Mouse (Mus musculus) v-Abl transformed pro-B cells (cell line): ENCODE results near the gene 4930404H24Rik.

Experiments used
- in situ Hi-C, 2 experiments: fragments of 400-800 bp; cut with MboI; formaldehyde crosslinking; loops; one replicate each; pipeline ENCODE4 v1.15.1; 2025; ENCODE audit not compliant: unreplicated experiment in 2 of 2

4930404H24Rik gene

GRCm38 (mm10) chr2:153492573-153493392 lies at the start of gene 4930404H24Rik:
Gene 4930404H24Rik, plus strand, starts transcription at chr2:153492790.
- in situ Hi-C loops, result loop anchor here in 1 of 2 experiments (25.0 kb wide), 1 partner anchor 445 kb away; the partner anchor contains the start of gene Bpifb4

GRCm38 (mm10) chr2:153443434-153444240 lies 49.0 kb upstream of the 4930404H24Rik start:
- in situ Hi-C loops, result no loop called here

GRCm38 (mm10) chr2:153444254-153445136 lies 48.1 kb upstream of the 4930404H24Rik start:
- in situ Hi-C loops, result no loop called here

- in situ Hi-C loops, result no loop called here
These were observed 47.2 kb upstream of the 4930404H24Rik start for GRCm38 (mm10) chr2:153445137-153446016.

GRCm38 (mm10) chr2:153446017-153446408 lies 46.6 kb upstream of the 4930404H24Rik start:
- in situ Hi-C loops, result no loop called here

GRCm38 (mm10) chr2:153446476-153446875 lies 46.1 kb upstream of the 4930404H24Rik start:
- in situ Hi-C loops, result no loop called here

GRCm38 (mm10) chr2:153447719-153448118 lies 44.9 kb upstream of the 4930404H24Rik start:
- in situ Hi-C loops, result no loop called here

- in situ Hi-C loops, result no loop called here
These were observed 44.1 kb upstream of the 4930404H24Rik start for GRCm38 (mm10) chr2:153448519-153448918.

- in situ Hi-C loops, result no loop called here
These were observed 38.4 kb upstream of the 4930404H24Rik start for GRCm38 (mm10) chr2:153453961-153454759.

- in situ Hi-C loops, result no loop called here
These were observed 37.6 kb upstream of the 4930404H24Rik start for GRCm38 (mm10) chr2:153454841-153455506.

- in situ Hi-C loops, result no loop called here
These were observed 35.1 kb upstream of the 4930404H24Rik start for GRCm38 (mm10) chr2:153457467-153457866.

GRCm38 (mm10) chr2:153458022-153458441 lies 34.6 kb upstream of the 4930404H24Rik start:
- in situ Hi-C loops, result no loop called here

GRCm38 (mm10) chr2:153463257-153463656 lies 29.3 kb upstream of the 4930404H24Rik start:
- in situ Hi-C loops, result no loop called here

- in situ Hi-C loops, result no loop called here
These were observed 25.2 kb upstream of the 4930404H24Rik start for GRCm38 (mm10) chr2:153467372-153467771.

- in situ Hi-C loops, result no loop called here
These were observed 23.3 kb upstream of the 4930404H24Rik start for GRCm38 (mm10) chr2:153469317-153469716.

GRCm38 (mm10) chr2:153469764-153470163 lies 22.8 kb upstream of the 4930404H24Rik start:
- in situ Hi-C loops, result loop anchor here in 1 of 2 experiments (10.0 kb wide), 1 partner anchor 225 kb away; the partner anchor contains the start of gene Dnmt3c

- in situ Hi-C loops, result loop anchor here in 1 of 2 experiments (10.0 kb wide), 1 partner anchor 224 kb away; the partner anchor contains the start of gene Dnmt3c
These were observed 21.6 kb upstream of the 4930404H24Rik start for GRCm38 (mm10) chr2:153470983-153471382.
